Mouse (Mus musculus) MN1 (cell line): ENCODE measurements at regions not wholly inside any gene's neighbourhood (a gene's known extent, or its start where the extent isn't known, plus 50 kb on each side); places are given as distances from the start of the nearest gene placed in this dataset.
"Not testable (repeated sequence)": the region's sequence is repeated elsewhere in the genome, so short reads cannot be mapped to it uniquely, and the experiment has no call there.

Source experiments
- DNase-seq: peaks from one replicate; pipeline ENCODE4 v3.0.0-alpha.2; 2016; ENCODE audit warnings: low spot score

DNA sequence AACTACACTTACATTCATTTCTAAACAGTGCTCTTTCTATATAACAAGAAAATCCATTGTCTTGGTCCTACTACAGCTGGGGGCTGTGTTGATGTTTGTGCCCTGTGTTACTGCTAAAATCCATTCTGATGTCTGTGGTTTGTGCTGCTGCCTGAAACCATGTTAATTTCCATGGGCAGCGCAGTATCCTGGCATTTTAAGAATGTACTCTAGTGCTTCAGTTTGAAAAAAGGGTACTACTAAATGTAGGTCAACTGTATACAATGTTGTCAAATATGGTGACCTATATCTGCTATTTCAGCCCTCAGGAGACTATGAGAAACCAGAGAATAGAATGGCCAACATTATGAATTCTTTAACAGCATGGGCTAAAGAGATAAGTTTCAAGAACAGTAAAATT lies 1052.2 kb downstream of the Hace1 start:
- no peak for DNase-seq

DNA sequence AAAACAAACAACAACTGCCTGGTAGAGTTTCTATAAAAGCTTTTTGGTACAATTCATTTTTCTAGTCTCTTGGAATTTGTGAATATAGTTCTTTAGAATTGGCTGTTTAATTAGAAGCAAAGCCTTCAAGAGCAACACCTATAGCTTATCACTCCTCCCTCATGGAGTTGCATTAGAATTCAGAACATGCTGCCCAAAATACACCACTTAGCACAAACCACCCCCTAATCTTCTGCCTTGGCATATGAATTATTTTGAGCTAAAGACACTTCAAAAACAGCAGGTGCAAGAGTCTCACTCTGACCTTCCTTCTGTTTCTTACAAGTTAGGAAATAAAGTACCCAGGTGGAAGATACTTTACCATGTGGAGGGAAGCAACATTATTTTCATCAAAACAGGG lies 1085.4 kb downstream of the Hace1 start:
- DNase-seq = no peak

DNA sequence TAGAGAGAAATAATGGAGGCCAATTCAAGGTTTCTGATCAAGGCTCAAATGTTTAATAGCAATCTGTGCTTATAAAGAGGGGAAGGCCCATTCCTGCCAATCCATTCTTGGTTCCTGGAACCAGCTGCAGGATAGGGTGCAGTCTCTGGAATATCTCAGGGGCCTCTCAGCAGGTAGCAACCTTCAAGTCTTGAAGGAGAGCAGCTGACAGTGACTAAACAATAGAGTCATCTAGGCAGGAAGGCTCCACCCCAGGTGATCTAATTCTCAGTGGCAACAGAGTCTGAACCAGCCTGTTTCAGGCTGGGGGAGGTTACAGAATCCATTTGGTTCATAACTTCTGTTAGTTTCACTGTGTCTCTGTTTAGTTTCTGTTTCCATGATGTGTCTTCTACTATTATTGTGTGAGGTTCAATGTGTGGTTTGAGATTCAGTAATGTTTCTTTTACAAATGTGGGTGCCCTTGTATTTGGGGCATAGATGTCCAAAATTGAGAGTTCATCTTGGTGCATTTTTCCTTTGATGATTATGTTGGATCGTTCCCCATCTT lies 1112.3 kb downstream of the Hace1 start:
- DNase-seq = not testable (repeated sequence)

DNA sequence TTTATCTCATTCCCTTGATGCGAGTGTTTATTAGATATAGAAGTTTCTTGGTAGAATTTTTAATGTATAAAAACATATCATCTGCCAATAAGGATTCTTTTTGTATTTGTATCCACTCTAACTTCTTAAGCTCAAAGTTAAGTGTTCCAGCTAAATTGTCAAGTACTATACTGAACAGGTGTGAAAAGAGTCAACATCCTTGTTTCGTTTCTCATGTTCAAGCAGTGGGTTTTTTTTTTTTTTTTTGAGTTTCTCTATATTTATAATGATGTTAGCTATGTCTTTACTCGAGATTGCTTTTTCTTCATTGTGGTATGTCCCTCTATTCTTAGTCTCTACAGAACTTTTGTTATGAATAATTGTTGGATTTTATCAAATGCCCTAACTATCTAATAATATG lies 1115.0 kb downstream of the Hace1 start:
- no peak for DNase-seq

DNA sequence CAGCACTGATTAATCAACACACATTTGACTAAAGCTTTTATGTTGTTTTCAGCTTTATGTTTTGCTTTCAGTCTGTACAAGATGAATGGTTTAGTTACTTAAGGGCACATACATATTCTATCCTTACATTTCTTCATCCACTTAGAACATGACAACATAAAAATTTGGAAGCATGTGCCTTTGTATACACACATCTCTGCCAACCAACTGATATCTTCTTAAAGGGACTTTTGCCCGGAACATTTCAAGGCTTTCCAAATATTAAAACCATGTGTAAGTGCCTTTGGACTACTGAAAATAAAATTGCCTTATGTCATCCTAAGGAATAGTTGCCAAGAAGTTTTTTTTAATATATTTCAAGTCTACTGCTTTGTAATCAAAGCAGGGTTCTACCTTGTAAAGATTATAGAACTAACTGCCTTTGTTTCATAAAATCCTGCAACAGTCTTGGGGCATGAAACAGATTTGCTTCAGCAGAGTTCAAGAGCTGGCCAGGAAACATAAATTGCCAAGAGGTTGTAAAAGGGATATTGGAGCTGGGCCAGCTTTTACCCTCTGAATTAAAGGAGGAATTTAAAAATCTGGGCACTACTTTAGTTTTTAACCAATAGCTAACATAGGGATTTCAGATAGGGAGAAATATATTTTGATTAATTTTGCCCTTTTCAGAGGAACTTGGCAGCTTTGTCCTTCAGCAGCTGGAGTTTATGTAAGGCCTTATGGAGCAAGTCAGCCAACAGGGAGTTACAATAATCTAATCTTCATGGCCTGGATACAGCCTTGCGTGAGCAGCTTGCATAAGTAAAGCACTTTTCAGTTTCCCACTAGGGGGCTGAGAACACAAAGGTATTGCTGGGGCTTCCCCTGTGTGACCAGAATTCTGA lies 1120.0 kb downstream of the Hace1 start:
- DNase-seq = peak; percentile 93

DNA sequence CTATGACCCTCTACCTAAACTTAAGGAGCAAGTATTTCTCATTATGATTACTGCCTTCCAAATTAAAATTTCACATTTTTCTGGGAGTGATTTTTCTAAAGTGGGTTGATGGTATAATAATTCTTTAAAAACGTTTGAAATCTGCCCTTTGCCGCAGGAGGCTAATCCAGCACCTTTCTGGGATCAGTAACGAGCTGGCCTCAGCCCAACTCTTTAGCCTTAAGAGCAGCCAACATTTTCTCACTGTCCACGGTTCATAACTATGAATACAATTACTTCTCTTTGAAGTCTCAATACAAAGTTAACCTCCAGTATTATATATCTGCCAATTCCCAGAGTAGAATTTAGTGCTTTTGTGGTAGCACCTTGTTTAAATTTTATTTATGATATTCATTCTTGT lies 1123.6 kb downstream of the Hace1 start:
- DNase-seq = no peak

DNA sequence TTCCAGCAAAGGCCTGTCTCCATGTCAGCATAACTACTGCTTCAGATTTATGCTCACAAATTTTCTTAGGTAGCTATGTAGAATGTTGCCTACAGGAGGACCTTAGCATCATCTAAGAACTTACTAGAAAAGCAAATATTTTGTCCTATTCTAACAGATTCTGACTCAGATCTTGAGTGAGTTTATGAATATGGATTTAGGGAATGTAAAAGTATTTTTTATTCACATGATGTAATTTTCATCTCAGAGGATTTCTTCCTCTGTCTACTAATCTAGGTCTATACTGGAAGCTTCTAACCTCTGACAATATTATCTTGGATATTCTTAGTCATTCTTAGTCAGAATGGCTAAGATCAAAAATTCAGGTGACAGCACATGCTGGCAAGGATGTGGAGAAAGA lies 1130.4 kb downstream of the Hace1 start:
- not testable (repeated sequence) for DNase-seq

DNA sequence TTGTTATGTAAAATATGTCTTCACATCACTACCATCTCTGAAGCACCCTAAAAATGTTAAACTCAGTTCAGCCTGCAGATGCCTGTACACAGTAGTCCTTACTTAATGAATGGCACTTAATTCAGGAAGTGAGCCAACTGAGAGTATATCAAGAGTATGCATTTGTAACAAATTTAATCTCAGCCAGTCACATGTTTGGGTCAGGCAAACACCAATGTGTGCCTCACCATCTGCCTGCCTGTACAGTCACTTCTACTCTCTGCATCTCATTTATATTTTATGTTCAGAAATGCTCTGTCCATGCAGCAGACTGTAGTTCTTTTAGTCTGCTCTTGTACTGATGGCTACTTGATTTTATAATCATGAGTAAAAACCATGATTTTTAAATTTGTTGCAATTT lies 1135.1 kb downstream of the Hace1 start:
- no peak for DNase-seq

DNA sequence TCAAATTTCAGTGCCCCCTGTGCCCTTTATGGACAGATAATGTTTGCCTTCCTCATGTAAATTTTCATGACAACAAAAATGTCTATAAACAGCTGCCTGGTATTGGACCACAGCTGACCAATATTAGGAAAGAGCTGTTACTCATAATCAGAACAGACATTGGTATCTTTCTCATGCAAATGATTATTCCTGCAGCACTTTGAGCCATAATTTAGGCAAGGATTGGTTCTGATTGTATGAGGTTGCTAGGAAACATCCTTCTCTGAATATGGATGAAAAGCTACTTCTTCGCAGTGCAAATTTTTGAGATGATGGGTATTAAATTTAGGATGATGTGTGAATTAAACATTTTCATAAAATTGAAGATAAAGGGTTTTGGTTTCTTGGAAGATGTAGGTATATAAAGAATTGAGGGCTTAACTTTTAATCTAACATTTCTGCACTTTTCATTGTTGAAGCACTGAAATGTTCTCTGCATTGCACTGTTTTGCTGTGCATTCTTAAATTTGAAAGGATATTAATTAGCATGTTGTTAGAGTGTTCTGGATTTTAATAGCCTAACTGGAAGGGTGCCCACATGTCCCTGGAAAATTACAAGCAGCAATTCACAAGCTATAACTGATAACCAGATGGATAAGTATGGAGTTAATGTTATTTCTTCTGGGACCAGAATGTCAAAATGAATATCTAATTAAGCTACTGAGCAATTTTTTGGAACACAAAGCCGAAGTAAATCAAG lies 1140.9 kb downstream of the Hace1 start:
- peak; percentile 71 for DNase-seq

DNA sequence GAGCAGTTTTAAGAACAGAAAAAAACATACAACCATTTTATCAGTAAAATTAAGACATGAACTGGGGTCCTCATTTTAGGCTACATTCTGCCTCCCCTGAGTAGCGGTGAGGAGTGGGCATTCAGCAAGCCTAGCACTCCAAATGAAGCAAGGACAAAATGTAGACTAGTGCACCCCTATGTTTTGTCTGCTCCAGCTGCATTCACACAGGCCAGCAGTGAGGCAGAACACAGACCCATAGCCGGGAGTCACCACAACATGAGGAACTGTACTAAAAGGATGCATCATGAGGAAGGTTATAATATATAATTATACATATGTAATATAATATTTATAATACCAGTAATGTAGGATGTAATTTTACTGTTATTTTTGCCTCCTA lies 1141.5 kb downstream of the Hace1 start:
- peak; percentile 52 for DNase-seq

DNA sequence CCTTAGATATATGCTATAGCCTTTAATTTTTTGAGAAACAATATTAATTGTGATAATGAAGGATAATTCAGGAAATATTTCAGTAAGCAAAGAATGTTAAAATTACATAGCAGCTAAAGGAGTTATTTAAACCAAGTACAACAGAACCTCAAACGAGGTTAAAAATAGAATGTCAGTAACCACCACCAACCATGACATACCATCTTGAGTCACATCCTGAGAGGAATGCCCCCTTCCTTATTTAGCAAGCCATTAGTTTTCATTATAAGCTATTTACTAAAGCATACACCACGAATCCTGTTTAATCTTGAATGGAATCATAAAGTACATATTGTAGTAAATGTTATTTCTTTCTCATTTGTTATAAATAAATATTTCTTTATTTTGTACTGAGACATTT lies 1146.0 kb downstream of the Hace1 start:
- no peak for DNase-seq

DNA sequence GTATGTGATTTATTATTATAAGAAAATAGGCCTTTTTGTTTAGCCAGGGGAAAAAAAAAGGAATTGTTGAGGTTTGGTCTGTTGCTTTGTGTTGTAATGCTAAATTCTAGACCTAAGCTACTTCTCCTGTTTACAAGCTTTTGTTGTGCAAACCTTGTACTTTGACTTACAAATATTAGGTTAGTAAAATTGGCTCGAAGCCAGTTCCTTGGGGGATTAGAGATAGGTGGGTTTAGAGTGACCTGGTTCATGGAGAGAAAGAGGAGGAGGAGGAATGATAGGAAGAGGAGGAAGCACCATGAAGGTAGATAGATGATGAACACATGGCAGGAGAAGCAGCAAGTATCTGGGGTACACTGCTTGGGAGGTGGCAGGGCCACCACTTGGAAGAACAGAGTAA lies 1153.0 kb downstream of the Hace1 start:
- DNase-seq = no peak

DNA sequence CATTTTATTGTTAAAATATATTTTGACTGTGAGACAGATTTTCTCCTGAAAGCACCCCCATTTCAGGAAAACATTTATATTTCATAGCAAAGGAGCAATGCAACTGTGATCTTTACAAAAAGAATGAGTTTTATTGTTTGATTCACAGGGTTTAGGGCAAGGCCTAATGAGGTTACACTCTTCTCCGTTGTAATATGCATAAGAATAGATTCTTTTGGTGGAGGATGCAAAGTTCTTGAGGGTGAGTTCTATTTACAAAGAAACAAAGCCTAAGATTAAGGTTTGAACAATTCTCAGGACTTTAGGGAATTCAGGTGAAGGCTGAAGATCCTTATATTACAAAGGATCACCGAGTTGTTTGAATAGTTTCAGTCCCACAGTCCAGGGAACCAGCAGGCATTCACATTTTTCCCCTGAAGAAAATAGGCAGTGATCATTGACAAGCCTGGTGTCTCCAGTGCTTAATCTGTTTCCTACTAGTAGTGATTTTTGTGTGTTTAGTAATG lies 1156.2 kb downstream of the Hace1 start:
- DNase-seq = no peak

DNA sequence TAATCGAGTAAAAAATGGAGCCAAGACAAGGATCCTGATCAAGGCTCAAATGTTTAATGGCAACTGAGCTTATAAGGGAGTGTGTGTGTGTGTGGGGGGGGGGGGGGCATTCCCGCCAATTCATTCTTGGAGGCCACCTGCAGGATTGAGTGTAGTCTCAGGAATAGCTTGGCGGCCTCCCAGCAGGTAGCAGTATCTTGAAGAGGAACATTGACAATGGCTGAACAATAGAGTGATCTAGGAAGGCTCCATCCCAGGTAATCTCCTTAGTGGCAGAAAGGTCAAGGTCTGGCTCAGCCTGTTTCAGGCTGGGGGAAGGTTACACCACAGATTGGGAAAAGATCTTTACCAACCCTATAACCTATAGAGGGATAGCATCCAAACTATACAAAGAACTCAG lies 1163.5 kb downstream of the Hace1 start:
- DNase-seq = no peak

DNA sequence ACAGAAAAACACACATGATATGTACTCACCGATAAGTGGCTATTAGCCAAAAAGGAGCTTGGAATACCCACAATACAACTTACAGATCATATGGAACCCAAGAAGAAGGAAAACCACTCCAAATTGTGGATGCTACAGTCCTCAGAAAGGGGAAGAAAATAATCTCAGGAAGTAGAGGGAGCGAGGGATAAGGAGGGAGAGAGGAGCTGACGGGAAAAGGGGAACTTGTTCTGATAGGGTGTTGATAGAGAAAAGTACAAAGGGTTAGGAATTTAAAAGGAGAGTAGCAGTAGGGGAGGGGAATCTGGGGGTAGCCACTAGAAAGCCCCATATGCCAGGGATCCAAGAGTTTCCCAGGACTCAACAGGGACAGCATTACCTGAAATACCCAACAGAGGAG lies 1164.5 kb downstream of the Hace1 start:
- DNase-seq = no peak

DNA sequence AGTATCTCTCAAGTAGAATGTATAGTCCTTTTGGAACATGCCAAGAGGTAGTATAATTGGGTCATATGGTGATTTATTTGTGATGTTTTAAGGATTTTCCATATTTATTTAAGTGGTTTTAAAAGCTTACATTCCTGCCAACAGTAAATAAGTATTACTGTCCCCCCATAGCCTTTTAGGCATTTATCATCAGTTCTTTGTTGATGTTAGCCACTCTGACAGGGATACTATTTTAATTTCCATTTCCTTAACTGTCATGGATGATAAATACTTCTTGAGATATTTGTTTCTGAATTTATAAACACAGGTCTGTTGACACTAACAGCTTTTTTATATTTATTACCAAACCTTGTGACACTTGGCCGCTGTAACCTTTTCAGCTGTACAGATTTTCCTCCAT lies 1183.3 kb downstream of the Hace1 start:
- DNase-seq = no peak

DNA sequence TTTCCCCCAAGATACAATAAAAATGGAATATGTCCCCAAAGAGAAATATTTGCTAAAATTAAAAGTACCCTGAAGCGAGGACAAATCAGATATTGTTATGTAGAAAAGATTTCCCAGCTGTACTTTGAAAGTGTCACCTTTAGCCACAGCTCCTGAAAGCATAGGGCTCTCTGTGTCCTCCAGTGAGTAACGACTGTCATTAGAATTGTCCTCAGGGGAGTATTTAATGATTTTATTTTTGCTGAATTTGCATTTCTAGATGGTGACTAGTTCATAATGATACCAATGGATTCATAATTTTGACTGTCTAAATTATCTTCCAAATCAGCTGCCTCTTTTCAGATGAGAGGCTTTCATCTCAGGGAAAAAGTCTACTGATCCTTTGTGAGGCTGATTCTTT lies 1201.1 kb downstream of the Hace1 start:
- DNase-seq = no peak

DNA sequence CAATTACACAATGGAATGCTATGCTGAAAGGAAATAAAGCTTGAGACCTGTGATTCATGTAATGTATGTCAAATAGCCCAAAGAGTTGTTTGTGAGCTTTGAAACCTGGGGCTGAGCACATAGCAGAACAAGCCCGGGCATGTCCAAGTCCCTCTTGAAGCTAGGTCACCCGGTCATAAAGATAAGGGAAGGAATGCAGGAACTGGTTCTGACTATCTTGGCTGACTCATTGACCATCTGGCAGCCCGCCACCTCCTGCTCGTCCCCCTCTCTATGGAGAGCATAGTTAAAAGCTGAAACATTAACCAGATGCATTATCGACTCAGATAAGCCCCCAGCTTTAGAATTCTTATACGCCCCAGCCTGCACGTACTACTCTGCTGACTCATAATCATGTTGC lies 1208.1 kb downstream of the Hace1 start:
- peak; percentile 90 for DNase-seq

DNA sequence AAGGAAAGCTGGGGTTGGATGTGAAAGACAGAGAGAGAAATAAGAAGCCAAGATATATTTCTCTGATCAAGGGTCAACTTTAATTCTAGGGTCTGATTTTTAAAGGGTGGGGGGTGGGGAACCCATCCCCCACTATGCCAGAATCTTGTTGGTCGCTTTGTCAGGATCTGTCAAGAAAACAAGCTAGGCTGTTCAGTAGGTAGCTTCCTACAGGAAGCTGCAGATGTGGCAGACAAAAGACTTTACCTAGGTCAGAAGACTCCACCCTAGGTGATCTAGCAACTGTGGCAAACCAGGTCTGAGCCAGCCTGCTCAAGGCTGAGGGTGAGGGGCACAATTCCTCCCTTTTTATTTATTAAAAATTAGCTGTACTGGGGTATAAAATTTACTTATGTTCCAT lies 1236.6 kb downstream of the Hace1 start:
- DNase-seq = no peak

DNA sequence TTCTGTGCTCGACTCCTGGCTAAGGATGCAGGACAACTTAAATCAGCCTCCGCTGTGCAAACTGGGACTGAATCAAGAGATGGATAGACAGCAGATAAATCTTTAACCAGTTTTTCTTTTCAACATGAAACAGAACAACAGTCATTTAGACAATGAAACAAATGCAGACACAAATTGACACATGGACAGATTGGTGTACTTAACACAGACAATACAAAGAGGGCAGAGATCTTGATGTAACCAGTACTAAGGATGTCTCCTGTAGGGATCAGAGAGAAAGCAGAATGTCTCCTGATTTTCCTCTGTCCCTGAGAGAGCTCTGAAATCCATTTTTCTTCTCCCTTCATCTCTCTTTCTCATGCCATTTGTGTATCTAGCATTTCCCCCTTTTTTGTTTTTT lies 1241.5 kb downstream of the Hace1 start:
- no peak for DNase-seq

DNA sequence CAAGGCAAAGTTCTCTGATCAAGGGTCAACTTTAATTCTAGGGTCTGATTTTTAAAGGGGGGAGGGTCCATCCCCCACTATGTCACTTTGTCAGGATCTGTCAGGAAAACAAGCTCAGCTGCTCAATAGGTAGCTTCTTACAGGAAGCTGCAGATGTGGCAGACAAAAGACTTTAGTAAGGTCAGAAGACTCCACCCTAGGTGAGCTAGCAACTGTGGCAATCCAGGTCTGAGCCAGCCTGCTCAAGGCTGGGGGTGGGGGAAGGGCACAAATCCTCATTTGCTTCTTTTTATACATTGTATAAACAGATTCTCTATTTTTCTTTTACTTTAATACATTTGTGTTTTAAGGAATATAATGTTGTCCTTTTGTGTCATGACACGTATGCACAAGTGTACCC lies 1242.3 kb downstream of the Hace1 start:
- DNase-seq = no peak

DNA sequence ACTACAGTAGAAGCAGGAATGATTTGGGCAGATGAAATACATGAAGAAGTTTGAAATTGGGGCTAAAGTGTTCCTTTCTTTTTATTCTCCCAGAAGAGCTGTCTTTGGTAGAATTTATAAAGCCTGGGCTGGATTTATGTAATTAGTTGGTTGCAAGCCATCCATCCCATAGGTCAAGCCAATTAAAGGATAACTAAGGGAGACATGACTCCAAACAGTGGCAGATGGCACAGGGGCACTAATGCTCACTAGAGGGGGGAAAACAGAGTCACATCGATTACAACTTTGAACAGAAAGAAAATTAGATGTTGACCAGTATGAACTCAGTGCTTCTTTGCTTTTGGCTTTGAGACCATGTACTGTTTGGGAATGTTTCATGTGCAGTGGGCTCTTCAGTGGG lies 1246.2 kb downstream of the Hace1 start:
- DNase-seq = no peak

DNA sequence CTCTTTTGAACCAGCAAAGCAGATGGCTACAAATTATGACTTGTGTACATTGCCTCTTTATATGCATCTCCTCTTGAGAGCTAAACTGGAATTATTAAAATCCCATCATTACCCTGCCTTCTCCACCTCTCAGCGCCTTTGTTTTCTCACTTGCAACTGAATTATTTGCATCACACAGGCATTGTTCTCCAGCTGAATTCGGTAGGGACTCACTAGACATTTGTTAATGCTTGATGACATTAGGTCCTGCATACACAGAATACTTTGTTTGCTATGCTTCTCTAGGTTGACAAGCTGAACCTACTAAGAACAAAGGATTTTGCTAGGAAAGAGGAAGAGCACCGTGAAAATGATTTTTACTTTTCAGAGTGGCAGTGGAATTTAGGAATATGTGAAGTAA lies 1248.4 kb downstream of the Hace1 start:
- DNase-seq = no peak
